Mouse (Mus musculus): ENCODE data around the gene Hmgxb4. TPM values are rescaled to one million over a fixed set of nuclear protein-coding genes. Genes with fewer than 3 reads are reported as not detected.
A peak's percentile ranks its signal among the peaks of the same experiment; 100 is the strongest.

Gene Hmgxb4
- total and polyA plus RNA-seq, 3 experiments = 23.3 to 33.4 (median 29.1) TPM

DNA sequence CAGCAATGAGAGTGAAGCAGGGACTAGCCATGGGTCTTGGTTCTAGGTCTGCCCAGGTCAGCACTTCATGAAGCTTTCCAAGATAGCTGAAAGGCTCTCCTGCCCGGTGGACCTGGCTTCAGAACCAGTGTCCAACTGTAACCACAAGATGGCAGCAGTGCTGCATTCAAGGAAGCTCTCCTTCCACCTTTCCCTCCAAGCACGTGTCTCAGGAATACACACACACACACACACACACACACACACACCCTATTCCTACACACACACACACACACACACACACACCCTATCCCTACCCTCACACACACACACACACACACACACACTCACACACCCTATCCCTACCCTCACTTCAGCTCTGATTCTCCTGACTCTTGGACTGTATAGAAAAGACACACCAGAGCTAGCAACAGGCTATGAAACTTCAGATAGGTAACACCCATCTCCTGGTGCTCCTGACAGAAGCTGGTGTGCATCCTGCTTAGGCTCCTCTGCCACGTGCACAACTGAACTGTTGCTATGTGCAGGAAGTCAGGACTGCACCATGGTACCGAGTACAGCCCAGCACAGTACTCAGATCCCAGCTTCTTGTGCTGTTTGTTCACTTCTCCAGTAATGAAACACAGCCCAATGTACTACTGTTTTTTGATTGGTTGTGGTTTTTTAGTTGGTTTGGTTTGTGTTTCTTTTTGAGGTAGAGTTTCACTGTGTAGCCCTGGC, 78.6 kb downstream of the Hmgxb4 start:
- H3K9me3 ChIP-seq (replicated peaks; ENCODE audit: low read length) = no peaks in the 10 kb centered on the region
- DNase-seq (ENCODE audit: extremely low read depth) = peak; percentile 81
- dilution Hi-C loops (cut with MboI; ENCODE audit: extremely low pct_ligation_motif_present, extremely low pct_unique_long_range_greater_than_20kb, low sequenced_read_pairs) (no loop called here), in situ Hi-C loops (cut with MboI; ENCODE audit: low pct_ligation_motif_present, low pct_unique_long_range_greater_than_20kb, low sequenced_read_pairs) (loop anchor here (5.0 kb wide), 1 partner anchor 36 kb away; the partner anchor contains the start of gene Mcm5)
- no peak overlapping the region for H3K9ac ChIP-seq (ENCODE audit: insufficient read depth, low read depth)
- H3K27ac ChIP-seq (ENCODE audit: insufficient read depth, low read depth) = no peak overlapping the region
- H3K4me1 ChIP-seq (ENCODE audit: control insufficient read depth in 1 of 2, insufficient read depth in 2 of 2) = peaks cover 5 to 7% of the 10 kb centered on the region in 2 experiments
- H3K36me3 ChIP-seq (replicated peaks in 1 of 2; ENCODE audit: control insufficient read depth in 1 of 2, insufficient read depth in 1 of 2, low read length in 1 of 2) = peaks cover 12 to 23% of the 10 kb centered on the region in 2 experiments
- H3K27me3 ChIP-seq (replicated peaks) = no peaks in the 10 kb centered on the region
- no peak overlapping the region for H3K4me2 ChIP-seq (ENCODE audit: insufficient read depth, low read depth, poor library complexity, severe bottlenecking)
- no peaks in the 10 kb centered on the region for H3K79me2 ChIP-seq (replicated peaks; ENCODE audit: control insufficient read depth, extremely low read depth, insufficient read depth, poor library complexity, severe bottlenecking)
- no peak overlapping the region for H3K4me3 ChIP-seq (replicated peaks in 1 of 3; ENCODE audit: low read depth in 2 of 3, low read length in 2 of 3, poor library complexity in 1 of 3)
- peak; percentile 99 for TF ChIP-seq MYC (IDR thresholded peaks at IDR 0.05; ENCODE audit: low read depth, low read length)
- TF ChIP-seq RCOR1 (conservative IDR thresholded peaks at IDR 0.05; ENCODE audit: low read depth, low read length) = no peak
- TF ChIP-seq IRF4 (IDR thresholded peaks at IDR 0.05; ENCODE audit: low read depth, low read length) = peak; percentile 58; the same call in 1 of the 2 replicates
- TF ChIP-seq ZC3H11A (IDR thresholded peaks at IDR 0.05; ENCODE audit: low read depth, low read length) = peak; percentile 53
- TF ChIP-seq ZNF384 (IDR thresholded peaks at IDR 0.05; ENCODE audit: low read depth, low read length) = no peak
- TF ChIP-seq JUN (IDR thresholded peaks at IDR 0.05; ENCODE audit: insufficient read depth, low read depth, low read length) = no peak
- no peak for TF ChIP-seq MAZ (IDR thresholded peaks at IDR 0.05; ENCODE audit: low read depth, low read length)
- peak; percentile 90 for TF ChIP-seq SMC3 (IDR thresholded peaks at IDR 0.05; ENCODE audit: low read depth, low read length)
- TF ChIP-seq RAD21 (IDR thresholded peaks at IDR 0.05; ENCODE audit: low read depth, low read length) = peak; percentile 92
- peak; percentile 77 for TF ChIP-seq SIN3A (IDR thresholded peaks at IDR 0.05; ENCODE audit: low read length)
- no peak for TF ChIP-seq E2F4 (IDR thresholded peaks at IDR 0.05; ENCODE audit: insufficient replicate concordance, low read depth, low read length)
- peak; percentile 49; the same call in 1 of the 2 replicates for TF ChIP-seq NELFE (IDR thresholded peaks at IDR 0.05; ENCODE audit: low read depth, low read length)
- peak; percentile 17; the same call in 1 of the 2 replicates for TF ChIP-seq HCFC1 (IDR thresholded peaks at IDR 0.05; ENCODE audit: low read depth, low read length)
- TF ChIP-seq POLR2A (IDR thresholded peaks at IDR 0.05; ENCODE audit: low read depth, low read length) = no peak
- no peak for TF ChIP-seq MEF2A (IDR thresholded peaks at IDR 0.05; ENCODE audit: borderline replicate concordance, low read depth, low read length)
- peak; percentile 29; the same call in 1 of the 2 replicates for TF ChIP-seq NRF1 (IDR thresholded peaks at IDR 0.05; ENCODE audit: low read depth, low read length)
- TF ChIP-seq MXI1 (IDR thresholded peaks at IDR 0.05; ENCODE audit: low read depth, low read length) = peak; percentile 86
- TF ChIP-seq TCF12 (IDR thresholded peaks at IDR 0.05; ENCODE audit: low read depth, low read length) = peak; percentile 34; the same call in 1 of the 2 replicates
- peak; percentile 95 for TF ChIP-seq BHLHE40 (IDR thresholded peaks at IDR 0.05; ENCODE audit: low read depth, low read length)
- peak; percentile 96 for TF ChIP-seq MAX (IDR thresholded peaks at IDR 0.05; ENCODE audit: low read length)
- peak; percentile 53 to 94 for TF ChIP-seq CTCF (conservative IDR thresholded peaks at IDR 0.05 in 1 of 2, IDR thresholded peaks at IDR 0.05 in 1 of 2; ENCODE audit: low read depth in 2 of 2, low read length in 2 of 2)
- TF ChIP-seq KAT2A (IDR thresholded peaks at IDR 0.05; ENCODE audit: insufficient replicate concordance, low read length) = no peak
- no peak for TF ChIP-seq EP300 (IDR thresholded peaks at IDR 0.05; ENCODE audit: low read length)
- no peak for TF ChIP-seq ETS1 (conservative IDR thresholded peaks at IDR 0.05; ENCODE audit: low read depth, low read length)
- TF ChIP-seq PAX5 (IDR thresholded peaks at IDR 0.05; ENCODE audit: low read length) = no peak

Data from CH12.LX (cell line).